Mouse (Mus musculus) embryonic facial prominence, embryonic 14.5 days (tissue): ENCODE results near the gene Maz. TPM values are rescaled to one million over a fixed set of nuclear protein-coding genes. Genes with fewer than 3 reads are reported as not detected.

Experiments
- ATAC-seq: fragments of 200-750 bp; cut with Nextera tagmentation; 2 replicates; pipeline ENCODE4 v1.8.0; 2017; ENCODE audit warnings: low read depth, moderate number of reproducible peaks, moderate TSS enrichment
- DNase-seq: peaks from one replicate; pipeline ENCODE4 v3.0.0-alpha.2; 2015; ENCODE audit warnings: low spot score
- H3K27ac ChIP-seq: fragments of 300-500 bp; sonication (generic); replicated peaks from 2 replicates; pipeline ENCODE4 v1.5.1; 2014; ENCODE audit warnings: low read depth, mild to moderate bottlenecking, low read length, moderate library complexity
- H3K27me3 ChIP-seq: fragments of 300-500 bp; sonication (generic); replicated peaks from 2 replicates; pipeline ENCODE4 v1.6.1; 2014; ENCODE audit warnings: low read length; ENCODE audit not compliant: control insufficient read depth, insufficient read depth
- H3K36me3 ChIP-seq: fragments of 300-500 bp; sonication (generic); 2 replicates; pipeline ENCODE4 v1.6.1; 2014; ENCODE audit warnings: low read length, mixed read lengths; ENCODE audit not compliant: control insufficient read depth, insufficient read depth
- H3K4me1 ChIP-seq: fragments of 300-500 bp; sonication (generic); 2 replicates; pipeline ENCODE4 v1.6.1; 2014; ENCODE audit warnings: antibody characterized with exemption, low read length; ENCODE audit not compliant: control insufficient read depth, insufficient read depth
- H3K4me2 ChIP-seq: fragments of 300-500 bp; sonication (generic); 2 replicates; pipeline ENCODE4 v1.6.1; 2014; ENCODE audit warnings: low read depth, mild to moderate bottlenecking, low read length, moderate library complexity, mixed read lengths
- H3K4me3 ChIP-seq: fragments of 300-500 bp; sonication (generic); 2 replicates; pipeline ENCODE4 v1.5.1; 2014; ENCODE audit warnings: low read depth, mild to moderate bottlenecking, low read length
- H3K9ac ChIP-seq: fragments of 300-500 bp; sonication (generic); 2 replicates; pipeline ENCODE4 v1.6.1; 2014; ENCODE audit warnings: low read depth, mild to moderate bottlenecking, low read length, moderate library complexity, mixed read lengths
- H3K9me3 ChIP-seq: fragments of 300-500 bp; sonication (generic); 2 replicates; pipeline ENCODE4 v1.6.1; 2016; ENCODE audit warnings: low read length; ENCODE audit not compliant: control insufficient read depth
- WGBS: fragments of 180-500 bp; shearing (Covaris S2); extraction: QIAGEN DNeasy Blood & Tissue Kit; methylation state at CpG from one replicate; pipeline ENCODE4 v1.1.7; 2014; 5-methylcytosine and 5-hydroxymethylcytosine counted together
- polyA plus RNA-seq: library from polyadenylated mRNA; unstranded; fragments of >200 nt; fragmentation: Nextera tagmentation; extraction: Ambion mirVana; gene quantifications from 2 replicates; pipeline ENCODE4 v1.2.1, GENCODE M21; 2014

The Maz gene
- polyA plus RNA-seq, 1 experiment from 2014 or later = 57.3 TPM

DNA sequence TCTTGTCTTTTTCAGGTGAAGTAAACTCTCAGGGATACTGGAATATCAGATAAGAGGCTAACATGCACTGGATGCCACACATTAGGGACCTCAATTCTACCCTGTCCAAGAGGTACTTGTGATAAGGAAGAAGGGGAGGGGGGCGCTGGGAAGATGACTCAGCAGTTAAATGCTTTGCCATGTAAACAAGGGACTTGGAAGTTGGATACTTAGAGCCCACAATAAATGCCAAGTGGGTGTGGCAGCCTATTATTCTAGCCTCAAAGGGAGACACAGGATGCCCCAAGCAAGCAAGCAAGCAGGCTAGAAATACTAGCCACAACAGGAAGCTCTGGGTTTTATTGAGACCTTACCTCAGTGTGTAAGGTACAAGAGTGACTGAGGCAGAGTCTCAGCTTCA, 4.4 kb upstream of the Maz start:
- H3K4me2 ChIP-seq = no peak overlapping the region
- H3K4me1 ChIP-seq = peaks cover 6% of the 10 kb centered on the region; the same call in 1 of the 2 replicates
- H3K9ac ChIP-seq = no peak overlapping the region
- H3K27ac ChIP-seq = no peak overlapping the region
- ATAC-seq = no peak
- no peaks in the 10 kb centered on the region for H3K9me3 ChIP-seq
- no peak overlapping the region for H3K4me3 ChIP-seq
- 94% methylated on average over 1 of the region's 1 CpGs for WGBS
- H3K27me3 ChIP-seq = no peaks in the 10 kb centered on the region
- no peak for DNase-seq
- peaks cover 72% of the 10 kb centered on the region for H3K36me3 ChIP-seq

- 96% methylated on average over 1 of the region's 1 CpGs for WGBS
- Histone ChIP-seq H3K9ac (no peak overlapping the region), H3K27me3 (no peaks in the 10 kb centered on the region), H3K4me3 (no peak overlapping the region), H3K36me3 (peaks cover 69% of the 10 kb centered on the region), H3K4me1 (peaks cover 6% of the 10 kb centered on the region; the same call in 1 of the 2 replicates), H3K4me2 (no peak overlapping the region), H3K27ac (no peak overlapping the region), H3K9me3 (no peaks in the 10 kb centered on the region)
- no peak for DNase-seq
- no peak for ATAC-seq
Measured at GRCm38 (mm10) chr7:127030172-127030571, 3.3 kb upstream of the Maz start.

GRCm38 (mm10) chr7:127027885-127028284, 1.0 kb upstream of the Maz start:
- no peak for ATAC-seq
- H3K36me3 ChIP-seq = peaks cover 64% of the 10 kb centered on the region
- peak overlapping the region; percentile 79 for H3K4me2 ChIP-seq
- no peaks in the 10 kb centered on the region for H3K9me3 ChIP-seq
- H3K27me3 ChIP-seq = no peaks in the 10 kb centered on the region
- no peak for DNase-seq
- peaks cover 18% of the 10 kb centered on the region for H3K4me1 ChIP-seq
- H3K27ac ChIP-seq = peak overlapping the region; percentile 99
- H3K9ac ChIP-seq = peak overlapping the region; percentile 98
- peak overlapping the region; percentile 87 for H3K4me3 ChIP-seq
- WGBS = 61% methylated on average over 8 of the region's 8 CpGs

GRCm38 (mm10) chr7:127026616-127026983, 237 bp downstream of the Maz start:
- no peaks in the 10 kb centered on the region for H3K27me3 ChIP-seq
- WGBS = no CpG with 5 or more reads among the region's 48 CpGs
- ATAC-seq (peak; percentile 1; the same call in 1 of the 2 replicates), DNase-seq (no peak)
- peak overlapping the region; percentile 87 for H3K4me3 ChIP-seq
- H3K36me3 ChIP-seq = peaks cover 61% of the 10 kb centered on the region
- H3K9ac ChIP-seq = peak overlapping the region; percentile 98
- peaks cover 18% of the 10 kb centered on the region for H3K4me1 ChIP-seq
- peak overlapping the region; percentile 79 for H3K4me2 ChIP-seq
- no peaks in the 10 kb centered on the region for H3K9me3 ChIP-seq
- peak overlapping the region; percentile 99 for H3K27ac ChIP-seq

DNA sequence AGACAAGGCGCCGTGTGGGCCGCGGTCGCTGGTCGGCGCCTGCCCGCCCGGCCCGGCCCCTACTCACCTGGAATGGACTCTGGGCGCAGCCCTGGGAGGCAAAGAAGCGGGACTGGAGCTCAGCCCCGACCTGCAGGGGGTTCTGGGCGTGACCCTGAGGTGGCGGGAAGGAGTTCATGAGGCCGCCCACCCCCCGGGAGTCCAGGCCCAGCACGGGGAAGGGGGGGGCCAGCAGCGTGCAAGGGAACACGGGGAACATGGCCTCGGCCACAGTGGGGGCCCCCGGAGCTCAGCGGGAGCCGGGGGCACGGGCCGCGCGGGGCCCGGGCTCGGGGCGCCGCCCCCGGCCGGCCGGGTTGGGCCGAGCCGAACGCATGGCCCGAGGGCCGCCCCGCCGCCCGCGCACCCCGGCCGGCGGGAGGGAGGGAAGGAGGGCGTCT, 656 bp downstream of the Maz start:
- ATAC-seq = peak; percentile 16
- Histone ChIP-seq H3K9ac (peak overlapping the region; percentile 98), H3K4me3 (peak overlapping the region; percentile 87), H3K27me3 (no peaks in the 10 kb centered on the region), H3K4me2 (peak overlapping the region; percentile 79), H3K4me1 (peaks cover 18% of the 10 kb centered on the region), H3K27ac (peak overlapping the region; percentile 99), H3K9me3 (no peaks in the 10 kb centered on the region), H3K36me3 (peaks cover 57% of the 10 kb centered on the region)
- 0% methylated on average over 7 of the region's 48 CpGs for WGBS
- peak; percentile 88 for DNase-seq

GRCm38 (mm10) chr7:127025556-127026160, 1.2 kb downstream of the Maz start:
- no peaks in the 10 kb centered on the region for H3K9me3 ChIP-seq
- no peak for ATAC-seq
- peaks cover 18% of the 10 kb centered on the region for H3K4me1 ChIP-seq
- 1% methylated on average over 17 of the region's 65 CpGs for WGBS
- peaks cover 51% of the 10 kb centered on the region for H3K36me3 ChIP-seq
- H3K4me2 ChIP-seq = peak overlapping the region; percentile 79
- peak; percentile 44 for DNase-seq
- H3K4me3 ChIP-seq = peak overlapping the region; percentile 87
- peak overlapping the region; percentile 99 for H3K27ac ChIP-seq
- no peaks in the 10 kb centered on the region for H3K27me3 ChIP-seq
- peak overlapping the region; percentile 98 for H3K9ac ChIP-seq

DNA sequence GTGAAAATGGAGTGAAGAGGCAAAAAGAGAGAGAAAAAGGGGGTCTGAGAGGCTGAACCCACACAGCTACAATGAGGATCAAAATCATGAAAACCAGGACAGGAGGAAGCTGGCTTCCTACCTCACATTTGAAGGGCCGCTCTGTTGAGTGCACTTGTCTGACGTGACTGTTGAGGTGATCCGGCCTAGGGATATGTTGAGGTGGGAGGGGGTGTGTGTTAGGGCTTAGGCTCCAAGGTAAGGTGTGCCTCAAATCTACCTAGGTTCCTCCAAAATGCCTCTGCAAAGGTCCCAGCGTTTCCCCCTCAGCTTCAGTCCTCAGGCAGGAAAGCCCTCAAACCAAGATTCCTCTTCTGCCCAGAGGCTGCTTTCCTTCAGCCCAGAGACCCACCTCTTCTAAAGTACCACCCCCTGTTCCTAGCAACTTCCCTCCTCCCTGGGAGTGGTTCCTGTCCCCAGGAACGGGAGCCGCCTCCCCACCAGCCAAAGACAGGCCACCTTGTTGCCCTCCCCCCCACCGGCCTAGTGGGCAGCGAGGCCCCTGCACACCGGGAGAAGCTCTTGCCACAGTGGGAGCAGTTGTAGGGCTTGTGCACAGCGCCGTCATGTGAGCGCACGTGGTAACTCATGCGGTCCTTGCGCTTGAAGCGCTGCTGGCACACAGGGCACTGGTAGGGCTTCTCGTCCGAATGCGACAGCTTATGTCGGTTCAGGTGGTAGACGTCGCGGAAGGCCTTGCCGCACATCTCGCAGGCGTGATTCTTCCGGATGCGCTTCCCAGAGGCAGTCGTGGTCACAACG, 1.9 kb downstream of the Maz start:
- peak; percentile 94 for DNase-seq
- WGBS = 2% methylated on average over 26 of the region's 30 CpGs

DNA sequence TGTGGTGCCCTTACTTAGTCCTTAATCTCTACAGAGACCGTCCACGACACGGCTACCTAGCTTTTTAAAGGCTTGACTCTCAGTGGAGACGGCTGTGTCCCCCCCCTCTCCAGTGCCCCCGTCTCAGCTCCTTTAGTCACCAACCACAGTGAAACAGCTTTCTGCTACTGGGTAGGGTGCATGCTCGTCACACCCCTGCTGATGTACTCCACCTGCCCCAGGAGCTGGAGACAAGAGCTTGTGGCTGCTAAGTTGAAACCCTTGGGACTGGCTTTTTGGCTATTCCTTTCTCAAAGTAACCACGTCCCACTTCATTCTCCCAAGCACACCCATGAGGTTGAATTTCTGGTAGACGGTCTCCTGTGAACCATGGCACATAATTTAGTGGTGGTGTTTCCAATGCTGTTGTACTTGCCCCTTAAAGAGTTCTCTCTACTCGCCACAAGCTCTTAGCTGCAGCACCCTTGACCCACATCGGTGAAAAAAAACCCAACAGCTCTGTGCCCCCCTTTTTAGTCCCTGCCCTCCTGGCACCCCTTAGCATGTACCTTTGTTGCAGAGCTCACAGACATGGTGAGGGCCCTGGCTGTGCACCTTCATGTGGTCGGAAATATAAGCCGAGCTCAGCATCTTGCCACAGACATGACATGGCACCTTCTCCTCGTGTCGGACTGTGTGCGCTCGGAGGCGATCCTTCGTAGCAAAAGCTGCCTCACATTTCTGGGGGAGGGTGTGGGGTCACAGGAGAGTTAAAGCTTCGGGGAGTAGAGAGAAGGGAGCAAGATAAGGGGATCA, 2.7 kb downstream of the Maz start:
- peak overlapping the region; percentile 87 for H3K4me3 ChIP-seq
- H3K4me2 ChIP-seq = peak overlapping the region; percentile 79
- DNase-seq (no peak), ATAC-seq (no peak)
- no peaks in the 10 kb centered on the region for H3K9me3 ChIP-seq
- WGBS = 19% methylated on average over 19 of the region's 19 CpGs
- H3K27ac ChIP-seq = peak overlapping the region; percentile 99; the same call in 1 of the 2 replicates
- H3K27me3 ChIP-seq = no peaks in the 10 kb centered on the region
- peak overlapping the region; percentile 98 for H3K9ac ChIP-seq
- H3K4me1 ChIP-seq = peaks cover 28% of the 10 kb centered on the region
- H3K36me3 ChIP-seq = peaks cover 41% of the 10 kb centered on the region

More for the DNA sequence above, 1.9 kb downstream of the Maz start:
- Histone ChIP-seq H3K9me3 (no peaks in the 10 kb centered on the region), H3K4me3 (peak overlapping the region; percentile 87), H3K9ac (peak overlapping the region; percentile 98), H3K27me3 (no peaks in the 10 kb centered on the region), H3K36me3 (peaks cover 44% of the 10 kb centered on the region), H3K4me1 (peaks cover 21% of the 10 kb centered on the region), H3K27ac (peak overlapping the region; percentile 99), H3K4me2 (peak overlapping the region; percentile 79)
- peak; percentile 23 for ATAC-seq
